Mouse (Mus musculus) myocyte (in vitro differentiated cells): Measurements from ENCODE around the gene Thbs2.

ENCODE experiments used
- CEBPB ChIP-seq: IDR thresholded peaks from 2 replicates; pipeline ENCODE4 v1.6.1; 2011; ENCODE audit warnings: mild to moderate bottlenecking, moderate library complexity; ENCODE audit not compliant: poor library complexity, insufficient read depth, severe bottlenecking
- E2F4 ChIP-seq: IDR thresholded peaks from one replicate; pipeline ENCODE4 v1.6.1; 2011; ENCODE audit warnings: mild to moderate bottlenecking, control low read depth, moderate library complexity; ENCODE audit not compliant: insufficient read depth
- MYOD1 ChIP-seq, 3 experiments: IDR thresholded peaks; one replicate each; pipeline ENCODE4 v1.6.1; 2011; ENCODE audit warnings: control low read depth in 2 of 3, low read depth in 2 of 3, mild to moderate bottlenecking in 2 of 3, moderate library complexity in 1 of 3; ENCODE audit not compliant: insufficient read length in 2 of 3, control insufficient read depth in 1 of 3
- MYOG ChIP-seq, 3 experiments: IDR thresholded peaks; one replicate each; pipeline ENCODE4 v1.6.1; 2011; ENCODE audit warnings: control low read depth in 2 of 3, low read depth in 2 of 3, mild to moderate bottlenecking in 2 of 3; ENCODE audit not compliant: insufficient read length in 2 of 3, control insufficient read depth in 1 of 3, insufficient read depth in 1 of 3
- POLR2A ChIP-seq: IDR thresholded peaks from one replicate; pipeline ENCODE4 v1.6.1; 2011; ENCODE audit warnings: low read depth, mild to moderate bottlenecking, control low read depth, moderate library complexity; ENCODE audit not compliant: insufficient read length
- REST ChIP-seq: IDR thresholded peaks from one replicate; pipeline ENCODE4 v1.6.1; 2011; ENCODE audit warnings: mild to moderate bottlenecking, control low read depth, moderate library complexity; ENCODE audit not compliant: insufficient read depth, insufficient read length
- TCF12 ChIP-seq: IDR thresholded peaks from one replicate; pipeline ENCODE4 v1.6.1; 2011; ENCODE audit warnings: mild to moderate bottlenecking, control low read depth; ENCODE audit not compliant: poor library complexity, insufficient read depth, severe bottlenecking
- USF1 ChIP-seq: IDR thresholded peaks from one replicate; pipeline ENCODE4 v1.6.1; 2011; ENCODE audit warnings: low read depth, mild to moderate bottlenecking, control low read depth, moderate library complexity

DNA sequence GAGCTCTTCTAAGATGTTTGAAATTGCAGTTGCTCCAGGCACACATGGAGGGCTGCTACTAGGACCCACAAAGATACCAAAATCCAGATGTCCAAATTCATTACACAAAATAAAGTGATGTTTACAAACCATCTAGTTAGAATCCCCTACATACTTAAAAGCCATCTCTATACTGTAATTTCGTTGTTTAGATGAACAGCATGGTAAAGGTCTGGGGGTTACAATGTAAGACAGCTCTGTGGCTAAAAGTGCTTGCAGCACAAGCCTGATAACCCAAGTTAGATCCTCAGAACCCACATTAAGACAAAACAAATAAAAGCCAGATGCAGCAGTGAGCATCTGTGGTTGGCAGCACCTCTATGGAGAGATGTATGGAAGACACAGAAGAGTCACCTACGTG, 18.5 kb downstream of the Thbs2 start:
- no peak for TF ChIP-seq E2F4
- no peak for TF ChIP-seq CEBPB
- TF ChIP-seq POLR2A = no peak
- TF ChIP-seq USF1 = no peak
- no peak for TF ChIP-seq MYOD1 (IDR thresholded peaks at IDR 0.05; ENCODE audit: control insufficient read depth in 1 of 3, insufficient read length in 2 of 3, low read depth in 2 of 3)
- TF ChIP-seq TCF12 = no peak
- no peak for TF ChIP-seq MYOG (IDR thresholded peaks at IDR 0.05; ENCODE audit: control insufficient read depth in 1 of 3, insufficient read depth in 1 of 3, insufficient read length in 2 of 3, low read depth in 2 of 3)
- no peak for TF ChIP-seq REST
